In the genomic region with DNA sequence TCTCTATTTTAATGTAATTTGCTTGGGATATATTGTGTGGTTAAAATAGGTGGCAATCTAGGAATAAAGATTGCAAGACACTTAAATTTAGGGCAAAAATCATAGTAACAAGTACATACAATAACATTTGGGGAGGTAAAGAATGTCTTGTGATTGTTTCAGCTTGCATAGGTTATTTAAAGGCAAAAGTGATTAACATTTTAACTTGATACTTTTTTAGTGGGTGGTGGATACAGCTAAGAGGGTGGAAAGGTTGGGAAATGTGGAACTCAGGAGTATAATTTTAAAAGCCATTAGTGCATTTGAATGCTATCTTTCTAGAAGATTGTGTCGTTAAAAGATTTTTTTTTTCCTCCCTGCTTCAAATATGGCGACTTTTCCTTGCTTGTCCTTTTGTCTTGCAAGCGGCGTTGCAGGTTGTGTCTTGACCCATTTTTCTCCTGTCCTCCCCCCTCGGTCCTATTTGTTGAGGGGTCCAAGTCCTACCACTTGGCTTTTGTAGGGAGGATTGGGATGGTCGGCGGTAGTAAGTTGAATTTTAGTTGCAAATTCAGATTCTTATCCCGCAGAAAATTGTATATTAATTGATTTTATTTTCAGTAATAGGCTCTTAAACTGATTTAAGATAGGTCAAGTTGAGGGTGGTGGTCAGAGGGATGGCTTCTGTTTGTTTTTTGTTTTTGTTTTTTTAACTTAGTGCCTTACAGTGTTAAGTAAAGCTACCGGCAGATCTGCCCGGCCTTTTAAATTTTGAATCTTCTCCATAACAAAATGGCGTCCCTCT, we compare ENCODE assay signal across 8 mouse cellular contexts. TPM values are rescaled to one million over a fixed set of nuclear protein-coding genes. Genes with fewer than 3 reads are reported as not detected.
DNase-seq lines count a peak whose midpoint lies in the region; ATAC-seq and TF ChIP-seq lines count a peak whose summit lies in the region.

No protein-coding gene starts in this region.

- peaks cover 13% of the 10 kb centered on the region for H3K4me1 ChIP-seq in forebrain, embryonic 11.5 days (replicated peaks; ENCODE audit: control insufficient read depth, insufficient read depth, low read length)
- peaks cover 64% of the 10 kb centered on the region for H3K4me1 ChIP-seq in liver, embryonic 13.5 days (replicated peaks)
- H3K4me1 ChIP-seq in neural tube, embryonic 14.5 days (ENCODE audit: control insufficient read depth, insufficient read depth, low read length) = peaks cover 23% of the 10 kb centered on the region

- under 1% methylated on average over 11 of the region's 11 CpGs for WGBS in forebrain, embryonic 11.5 days
- WGBS in liver, embryonic 13.5 days (ENCODE audit: insufficient replicate concordance) = under 1% methylated on average over 11 of the region's 11 CpGs
- 0% methylated on average over 11 of the region's 11 CpGs for WGBS in neural tube, embryonic 14.5 days

- no peaks in the 10 kb centered on the region for H3K27me3 ChIP-seq in forebrain, embryonic 11.5 days (ENCODE audit: control insufficient read depth, insufficient read depth, low read length)
- no peaks in the 10 kb centered on the region for H3K27me3 ChIP-seq in liver, embryonic 13.5 days
- H3K27me3 ChIP-seq in neural tube, embryonic 14.5 days (ENCODE audit: control insufficient read depth, insufficient read depth, low read length) = no peaks in the 10 kb centered on the region

- no peak for ATAC-seq in forebrain, embryonic 11.5 days (replicated peaks; ENCODE audit: low FRiP score)
- no peak for ATAC-seq in liver, embryonic 13.5 days (ENCODE audit: low read depth)
- no peak for ATAC-seq in neural tube, embryonic 14.5 days (ENCODE audit: low read depth)

- peaks cover under 1% of the 10 kb centered on the region; the same call in 1 of the 2 replicates for H3K36me3 ChIP-seq in forebrain, embryonic 11.5 days (ENCODE audit: control insufficient read depth, insufficient read depth, low read length)
- peaks cover 53% of the 10 kb centered on the region for H3K36me3 ChIP-seq in liver, embryonic 13.5 days
- H3K36me3 ChIP-seq in neural tube, embryonic 14.5 days (ENCODE audit: control insufficient read depth, insufficient read depth, low read length) = peaks cover 2% of the 10 kb centered on the region

- no peaks in the 10 kb centered on the region for H3K9me3 ChIP-seq in forebrain, embryonic 11.5 days (ENCODE audit: control insufficient read depth, low read length)
- no peaks in the 10 kb centered on the region for H3K9me3 ChIP-seq in liver, embryonic 13.5 days (replicated peaks)
- no peaks in the 10 kb centered on the region for H3K9me3 ChIP-seq in neural tube, embryonic 14.5 days (ENCODE audit: control insufficient read depth, low read length)

- no peak for DNase-seq in layer of hippocampus, adult 2 months (ENCODE audit: low spot score in 2 of 2)
- no peak for DNase-seq in layer of hippocampus, adult 11-12 months (ENCODE audit: low spot score)
- peak; percentile 26 for DNase-seq in adrenal gland, postnatal 25 days
- DNase-seq in forebrain, embryonic 11.5 days (ENCODE audit: low spot score) = peak; percentile 79
- DNase-seq in induced T-regulatory cell, adult 2 months (ENCODE audit: low read depth) = peak; percentile 80
- DNase-seq in liver, embryonic 13.5 days = peak; percentile 38
- no peak for DNase-seq in left cerebral cortex, adult 11 months (ENCODE audit: low spot score)

- TF ChIP-seq CTCF in layer of hippocampus, adult 2 months (conservative IDR thresholded peaks at IDR 0.05) = no peak

- peak overlapping the region; percentile 89 for H3K4me3 ChIP-seq in layer of hippocampus, adult 2 months
- H3K4me3 ChIP-seq in forebrain, embryonic 11.5 days (ENCODE audit: low read depth, low read length) = peak overlapping the region; percentile 70
- peak overlapping the region; percentile 92 for H3K4me3 ChIP-seq in liver, embryonic 13.5 days (replicated peaks)
- peak overlapping the region; percentile 66 for H3K4me3 ChIP-seq in neural tube, embryonic 14.5 days (ENCODE audit: low read depth, low read length)

- peak overlapping the region; percentile 100 for H3K27ac ChIP-seq in layer of hippocampus, adult 2 months
- peak overlapping the region; percentile 95 for H3K27ac ChIP-seq in forebrain, embryonic 11.5 days (ENCODE audit: low read depth, low read length)
- H3K27ac ChIP-seq in liver, embryonic 13.5 days = peak overlapping the region; percentile 97
- H3K27ac ChIP-seq in neural tube, embryonic 14.5 days (ENCODE audit: low read depth, low read length) = peak overlapping the region; percentile 97

- H3K4me2 ChIP-seq in forebrain, embryonic 11.5 days (ENCODE audit: low read depth, low read length, severe bottlenecking) = peak overlapping the region; percentile 54
- peak overlapping the region; percentile 81 for H3K4me2 ChIP-seq in liver, embryonic 13.5 days
- peak overlapping the region; percentile 69 for H3K4me2 ChIP-seq in neural tube, embryonic 14.5 days (ENCODE audit: low read depth, low read length)

- peak overlapping the region; percentile 97 for H3K9ac ChIP-seq in forebrain, embryonic 11.5 days (ENCODE audit: low read length)
- H3K9ac ChIP-seq in liver, embryonic 13.5 days = peak overlapping the region; percentile 98
- H3K9ac ChIP-seq in neural tube, embryonic 14.5 days (replicated peaks; ENCODE audit: low read depth, low read length) = peak overlapping the region; percentile 99

RNA-seq across cellular contexts. Expression of a gene that starts 2.2 kb away (rescaled TPM):
- total RNA-seq in layer of hippocampus, adult 2 months (2021) = 10 to 100 TPM; 83.2 to 83.8 TPM
- 85.0 and 88.1 TPM in 2 replicates for total RNA-seq in adrenal gland, postnatal 25 days (2021)
- 52.6 and 59.3 TPM in 2 replicates for polyA plus RNA-seq in forebrain, embryonic 11.5 days (2014; fragmentation: Nextera tagmentation; extraction: Ambion mirVana)
- 19.4 and 27.5 TPM in 2 replicates for polyA plus RNA-seq in liver, embryonic 13.5 days (2015; fragmentation: Nextera tagmentation; extraction: Ambion mirVana)
- polyA plus RNA-seq in neural tube, embryonic 14.5 days (2014; fragmentation: Nextera tagmentation; extraction: Ambion mirVana) = 31.9 and 39.0 TPM in 2 replicates

RNA-seq across cellular contexts. Expression of a gene that starts 2.3 kb away (rescaled TPM):
- total RNA-seq in layer of hippocampus, adult 2 months (2021) = 10 to 100 TPM; 36.3 to 43.0 TPM
- 81.8 and 90.3 TPM in 2 replicates for total RNA-seq in adrenal gland, postnatal 25 days (2021)
- polyA plus RNA-seq in forebrain, embryonic 11.5 days (2014; fragmentation: Nextera tagmentation; extraction: Ambion mirVana) = 66.1 and 66.8 TPM in 2 replicates
- polyA plus RNA-seq in liver, embryonic 13.5 days (2015; fragmentation: Nextera tagmentation; extraction: Ambion mirVana) = 105 and 106 TPM in 2 replicates
- polyA plus RNA-seq in neural tube, embryonic 14.5 days (2014; fragmentation: Nextera tagmentation; extraction: Ambion mirVana) = 65.3 and 66.2 TPM in 2 replicates

RNA-seq across cellular contexts. Expression of a gene that starts 8.6 kb away (rescaled TPM):
- total RNA-seq in layer of hippocampus, adult 2 months (2021) = 10 to 100 TPM; 58.7 to 64.8 TPM
- total RNA-seq in adrenal gland, postnatal 25 days (2021) = 35.6 and 44.1 TPM in 2 replicates
- 213 and 224 TPM in 2 replicates for polyA plus RNA-seq in forebrain, embryonic 11.5 days (2014; fragmentation: Nextera tagmentation; extraction: Ambion mirVana)
- polyA plus RNA-seq in liver, embryonic 13.5 days (2015; fragmentation: Nextera tagmentation; extraction: Ambion mirVana) = 9.3 and 9.9 TPM in 2 replicates
- 448 and 481 TPM in 2 replicates for polyA plus RNA-seq in neural tube, embryonic 14.5 days (2014; fragmentation: Nextera tagmentation; extraction: Ambion mirVana)

RNA-seq across cellular contexts. Expression of a gene that starts 21.2 kb away (rescaled TPM):
- total RNA-seq in layer of hippocampus, adult 2 months (2021) = 10 to 100 TPM; 53.4 to 62.4 TPM
- 41.3 and 56.5 TPM in 2 replicates for total RNA-seq in adrenal gland, postnatal 25 days (2021)
- 26.9 and 29.9 TPM in 2 replicates for polyA plus RNA-seq in forebrain, embryonic 11.5 days (2014; fragmentation: Nextera tagmentation; extraction: Ambion mirVana)
- 14.3 and 15.1 TPM in 2 replicates for polyA plus RNA-seq in liver, embryonic 13.5 days (2015; fragmentation: Nextera tagmentation; extraction: Ambion mirVana)
- polyA plus RNA-seq in neural tube, embryonic 14.5 days (2014; fragmentation: Nextera tagmentation; extraction: Ambion mirVana) = 57.9 and 74.2 TPM in 2 replicates

RNA-seq across cellular contexts. Expression of a gene that starts 38.8 kb away (rescaled TPM):
- total RNA-seq in layer of hippocampus, adult 2 months (2021) = 10 to 100 TPM; 28.1 to 31.3 TPM
- total RNA-seq in adrenal gland, postnatal 25 days (2021) = 51.4 and 53.3 TPM in 2 replicates
- polyA plus RNA-seq in forebrain, embryonic 11.5 days (2014; fragmentation: Nextera tagmentation; extraction: Ambion mirVana) = 50.3 and 52.9 TPM in 2 replicates
- polyA plus RNA-seq in liver, embryonic 13.5 days (2015; fragmentation: Nextera tagmentation; extraction: Ambion mirVana) = 35.2 and 40.3 TPM in 2 replicates
- 22.4 and 37.5 TPM in 2 replicates for polyA plus RNA-seq in neural tube, embryonic 14.5 days (2014; fragmentation: Nextera tagmentation; extraction: Ambion mirVana)

Comparison
In these comparisons a context has a peak if more than half of its experiments do, and no peak if none do; other contexts are left out.
1. DNase-seq: peak in adrenal gland, postnatal 25 days (single experiment), forebrain, embryonic 11.5 days (single experiment), induced T-regulatory cell, adult 2 months (single experiment) and liver, embryonic 13.5 days (single experiment); none in layer of hippocampus, adult 2 months (0 of 2), layer of hippocampus, adult 11-12 months (single experiment) and left cerebral cortex, adult 11 months (single experiment).
2. RNA of a gene that starts 8.6 kb away (polyA plus RNA-seq): 448 to 481 TPM in neural tube, embryonic 14.5 days and 213 to 224 TPM in forebrain, embryonic 11.5 days; 9.3 to 9.9 TPM in liver, embryonic 13.5 days; every median in the first group is over 10 times any median in the second.
3. Peak in every context shown above with its lines, with median percentiles within 50 percentile points of each other: H3K27ac ChIP-seq, H3K4me3 ChIP-seq, H3K4me2 ChIP-seq and H3K9ac ChIP-seq.